Mouse (Mus musculus): ENCODE results near the gene Sec24a. TPM values are rescaled to one million over a fixed set of nuclear protein-coding genes. Genes with fewer than 3 reads are reported as not detected.
"Not testable (repeated sequence)": the region's sequence is repeated elsewhere in the genome, so short reads cannot be mapped to it uniquely, and the experiment has no call there.

The Sec24a gene
- polyA plus RNA-seq, 1 experiment from 2014 or later: 11.7 TPM

GRCm38 (mm10) chr11:51673291-51673690 lies 90.1 kb downstream of the Sec24a start:
- no peaks in the 10 kb centered on the region for H3K4me1 ChIP-seq (ENCODE audit: insufficient read depth, low read length)
- no peak overlapping the region for H3K4me3 ChIP-seq (ENCODE audit: low read length)
- peak overlapping the region; percentile 39; the same call in 1 of the 2 replicates for H3K27ac ChIP-seq (ENCODE audit: low read length)
- H3K27me3 ChIP-seq (ENCODE audit: insufficient read depth, low read length): no peaks in the 10 kb centered on the region
- H3K4me2 ChIP-seq (replicated peaks; ENCODE audit: low read depth, low read length): no peak overlapping the region
- no peak for ATAC-seq (ENCODE audit: low FRiP score, low TSS enrichment)
- no peaks in the 10 kb centered on the region for H3K36me3 ChIP-seq (ENCODE audit: insufficient read depth, low read length)
- H3K9me3 ChIP-seq (ENCODE audit: low read length): no peaks in the 10 kb centered on the region
- H3K9ac ChIP-seq (replicated peaks; ENCODE audit: low read length): no peak overlapping the region
- 59% methylated on average over 9 of the region's 9 CpGs for WGBS

GRCm38 (mm10) chr11:51671376-51671775 lies 92.1 kb downstream of the Sec24a start:
- no peak overlapping the region for H3K9ac ChIP-seq (replicated peaks; ENCODE audit: low read length)
- H3K4me3 ChIP-seq (ENCODE audit: low read length): no peak overlapping the region
- 76% methylated on average over 2 of the region's 2 CpGs for WGBS
- H3K4me2 ChIP-seq (replicated peaks; ENCODE audit: low read depth, low read length): no peak overlapping the region
- no peaks in the 10 kb centered on the region for H3K36me3 ChIP-seq (ENCODE audit: insufficient read depth, low read length)
- H3K27ac ChIP-seq (ENCODE audit: low read length): no peak overlapping the region
- no peaks in the 10 kb centered on the region for H3K4me1 ChIP-seq (ENCODE audit: insufficient read depth, low read length)
- H3K9me3 ChIP-seq (ENCODE audit: low read length): no peaks in the 10 kb centered on the region
- ATAC-seq (ENCODE audit: low FRiP score, low TSS enrichment): no peak
- H3K27me3 ChIP-seq (ENCODE audit: insufficient read depth, low read length): no peaks in the 10 kb centered on the region

- 97% methylated on average over 7 of the region's 7 CpGs for WGBS
- no peak overlapping the region for H3K9ac ChIP-seq (replicated peaks; ENCODE audit: low read length)
- no peak overlapping the region for H3K27ac ChIP-seq (ENCODE audit: low read length)
- no peak overlapping the region for H3K4me3 ChIP-seq (ENCODE audit: low read length)
- no peaks in the 10 kb centered on the region for H3K27me3 ChIP-seq (ENCODE audit: insufficient read depth, low read length)
- no peaks in the 10 kb centered on the region for H3K36me3 ChIP-seq (ENCODE audit: insufficient read depth, low read length)
- no peaks in the 10 kb centered on the region for H3K4me1 ChIP-seq (ENCODE audit: insufficient read depth, low read length)
- no peaks in the 10 kb centered on the region for H3K9me3 ChIP-seq (ENCODE audit: low read length)
- no peak for ATAC-seq (ENCODE audit: low FRiP score, low TSS enrichment)
- H3K4me2 ChIP-seq (replicated peaks; ENCODE audit: low read depth, low read length): no peak overlapping the region
Observed at GRCm38 (mm10) chr11:51670846-51671245, 92.6 kb downstream of the Sec24a start.

- H3K4me2 ChIP-seq (replicated peaks; ENCODE audit: low read depth, low read length); H3K27me3 ChIP-seq (ENCODE audit: insufficient read depth, low read length); H3K27ac ChIP-seq (ENCODE audit: low read length); H3K4me1 ChIP-seq (ENCODE audit: insufficient read depth, low read length); ATAC-seq (ENCODE audit: low FRiP score, low TSS enrichment); H3K4me3 ChIP-seq (ENCODE audit: low read length); H3K9me3 ChIP-seq (ENCODE audit: low read length); H3K9ac ChIP-seq (replicated peaks; ENCODE audit: low read length); H3K36me3 ChIP-seq (ENCODE audit: insufficient read depth, low read length): not testable (repeated sequence)
- 92% methylated on average over 7 of the region's 7 CpGs for WGBS
Observed at GRCm38 (mm10) chr11:51664747-51665146, 98.7 kb downstream of the Sec24a start.

- Histone ChIP-seq H3K4me2 (replicated peaks; ENCODE audit: low read depth, low read length) (no peak overlapping the region), H3K4me3 (ENCODE audit: low read length) (no peak overlapping the region), H3K27me3 (ENCODE audit: insufficient read depth, low read length) (no peaks in the 10 kb centered on the region), H3K9me3 (ENCODE audit: low read length) (no peaks in the 10 kb centered on the region), H3K36me3 (ENCODE audit: insufficient read depth, low read length) (no peaks in the 10 kb centered on the region), H3K27ac (ENCODE audit: low read length) (no peak overlapping the region), H3K9ac (replicated peaks; ENCODE audit: low read length) (no peak overlapping the region), H3K4me1 (ENCODE audit: insufficient read depth, low read length) (peaks cover 8% of the 10 kb centered on the region)
- no peak for ATAC-seq (ENCODE audit: low FRiP score, low TSS enrichment)
- 75% methylated on average over 7 of the region's 7 CpGs for WGBS
Observed at GRCm38 (mm10) chr11:51662632-51663031, 100.8 kb downstream of the Sec24a start.

GRCm38 (mm10) chr11:51661867-51662365 lies 101.5 kb downstream of the Sec24a start:
- no peak overlapping the region for H3K9ac ChIP-seq (replicated peaks; ENCODE audit: low read length)
- H3K27me3 ChIP-seq (ENCODE audit: insufficient read depth, low read length): no peaks in the 10 kb centered on the region
- WGBS: 77% methylated on average over 16 of the region's 16 CpGs
- H3K36me3 ChIP-seq (ENCODE audit: insufficient read depth, low read length): no peaks in the 10 kb centered on the region
- H3K4me3 ChIP-seq (ENCODE audit: low read length): no peak overlapping the region
- H3K9me3 ChIP-seq (ENCODE audit: low read length): no peaks in the 10 kb centered on the region
- no peak for ATAC-seq (ENCODE audit: low FRiP score, low TSS enrichment)
- no peak overlapping the region for H3K27ac ChIP-seq (ENCODE audit: low read length)
- H3K4me1 ChIP-seq (ENCODE audit: insufficient read depth, low read length): peaks cover 12% of the 10 kb centered on the region
- H3K4me2 ChIP-seq (replicated peaks; ENCODE audit: low read depth, low read length): no peak overlapping the region

GRCm38 (mm10) chr11:51658705-51659104 lies 104.7 kb downstream of the Sec24a start:
- Histone ChIP-seq H3K9me3 (ENCODE audit: low read length) (no peaks in the 10 kb centered on the region), H3K4me2 (replicated peaks; ENCODE audit: low read depth, low read length) (no peak overlapping the region), H3K36me3 (ENCODE audit: insufficient read depth, low read length) (no peaks in the 10 kb centered on the region), H3K4me3 (ENCODE audit: low read length) (no peak overlapping the region), H3K27me3 (ENCODE audit: insufficient read depth, low read length) (no peaks in the 10 kb centered on the region), H3K4me1 (ENCODE audit: insufficient read depth, low read length) (peaks cover 17% of the 10 kb centered on the region), H3K9ac (replicated peaks; ENCODE audit: low read length) (no peak overlapping the region), H3K27ac (ENCODE audit: low read length) (peak overlapping the region; percentile 32; the same call in 1 of the 2 replicates)
- WGBS: 48% methylated on average over 6 of the region's 6 CpGs
- ATAC-seq (ENCODE audit: low FRiP score, low TSS enrichment): peak; percentile 58; the same call in 1 of the 2 replicates

- Histone ChIP-seq H3K4me3 (ENCODE audit: low read length) (no peak overlapping the region), H3K27me3 (ENCODE audit: insufficient read depth, low read length) (no peaks in the 10 kb centered on the region), H3K36me3 (ENCODE audit: insufficient read depth, low read length) (no peaks in the 10 kb centered on the region), H3K4me2 (replicated peaks; ENCODE audit: low read depth, low read length) (no peak overlapping the region), H3K9me3 (ENCODE audit: low read length) (no peaks in the 10 kb centered on the region), H3K4me1 (ENCODE audit: insufficient read depth, low read length) (peaks cover 17% of the 10 kb centered on the region), H3K9ac (replicated peaks; ENCODE audit: low read length) (no peak overlapping the region), H3K27ac (ENCODE audit: low read length) (peak overlapping the region; percentile 32; the same call in 1 of the 2 replicates)
- WGBS: 36% methylated on average over 7 of the region's 7 CpGs
- ATAC-seq (ENCODE audit: low FRiP score, low TSS enrichment): no peak
Observed at GRCm38 (mm10) chr11:51658291-51658690, 105.1 kb downstream of the Sec24a start.

- 46% methylated on average over 10 of the region's 10 CpGs for WGBS
- Histone ChIP-seq H3K4me1 (ENCODE audit: insufficient read depth, low read length) (peaks cover 17% of the 10 kb centered on the region), H3K4me3 (ENCODE audit: low read length) (no peak overlapping the region), H3K36me3 (ENCODE audit: insufficient read depth, low read length) (no peaks in the 10 kb centered on the region), H3K9ac (replicated peaks; ENCODE audit: low read length) (0 out of 2 replicates have a peak overlapping the region, but pooled peaks have one; percentile 2), H3K4me2 (replicated peaks; ENCODE audit: low read depth, low read length) (no peak overlapping the region), H3K27me3 (ENCODE audit: insufficient read depth, low read length) (no peaks in the 10 kb centered on the region), H3K27ac (ENCODE audit: low read length) (peak overlapping the region; percentile 2; the same call in 1 of the 2 replicates), H3K9me3 (ENCODE audit: low read length) (no peaks in the 10 kb centered on the region)
- ATAC-seq (ENCODE audit: low FRiP score, low TSS enrichment): peak; percentile 52; the same call in 1 of the 2 replicates
Observed at GRCm38 (mm10) chr11:51656798-51657521, 106.5 kb downstream of the Sec24a start.

GRCm38 (mm10) chr11:51654891-51655290 lies 108.5 kb downstream of the Sec24a start:
- Histone ChIP-seq H3K27ac (ENCODE audit: low read length) (no peak overlapping the region), H3K9ac (replicated peaks; ENCODE audit: low read length) (no peak overlapping the region), H3K9me3 (ENCODE audit: low read length) (no peaks in the 10 kb centered on the region), H3K4me2 (replicated peaks; ENCODE audit: low read depth, low read length) (no peak overlapping the region), H3K36me3 (ENCODE audit: insufficient read depth, low read length) (no peaks in the 10 kb centered on the region), H3K4me3 (ENCODE audit: low read length) (no peak overlapping the region), H3K4me1 (ENCODE audit: insufficient read depth, low read length) (peaks cover 20% of the 10 kb centered on the region), H3K27me3 (ENCODE audit: insufficient read depth, low read length) (no peaks in the 10 kb centered on the region)
- ATAC-seq (ENCODE audit: low FRiP score, low TSS enrichment): no peak
- WGBS: 91% methylated on average over 3 of the region's 3 CpGs

Measured in kidney, embryonic 16.5 days (tissue).